Mouse (Mus musculus): ENCODE measurements around the gene Ctsl.
A peak's percentile ranks its signal among the peaks of the same experiment; 100 is the strongest.

Ctsl gene

GRCm38 (mm10) chr13:64312024-64312915 is 58.4 kb downstream of the Ctsl start, which contains the start of gene Aaed1:
Gene Aaed1, minus strand, starts transcription at chr13:64312710.
- DNase-seq = peak; percentile 92

- no peak for DNase-seq
These were observed 59.4 kb downstream of the Ctsl start for GRCm38 (mm10) chr13:64311266-64311665.

- no peak for DNase-seq
These were observed 60.1 kb downstream of the Ctsl start for GRCm38 (mm10) chr13:64310585-64310984.

- peak; percentile 14 for DNase-seq
These were observed 60.8 kb downstream of the Ctsl start for GRCm38 (mm10) chr13:64309842-64310241.
